Mouse (Mus musculus) heart, embryonic 16.5 days (tissue): Measurements from ENCODE around the gene Polr2a. TPM values are rescaled to one million over a fixed set of nuclear protein-coding genes. Genes with fewer than 3 reads are reported as not detected.

Experiments
- ATAC-seq: fragments of 200-750 bp; cut with Nextera tagmentation; replicated peaks from 2 replicates; pipeline ENCODE4 v1.8.0; 2017; ENCODE audit warnings: moderate number of reproducible peaks; ENCODE audit not compliant: insufficient read depth, low FRiP score; ENCODE audit errors: extremely low read depth
- H3K27ac ChIP-seq: fragments of 300-500 bp; sonication (generic); 2 replicates; pipeline ENCODE4 v1.5.1; 2014; ENCODE audit warnings: mild to moderate bottlenecking, low read length, control low read depth, moderate library complexity
- H3K27me3 ChIP-seq: fragments of 300-500 bp; sonication (generic); 2 replicates; pipeline ENCODE4 v1.6.1; 2014; ENCODE audit warnings: low read length, mixed read lengths; ENCODE audit not compliant: control insufficient read depth, insufficient read depth
- H3K36me3 ChIP-seq: fragments of 300-500 bp; sonication (generic); 2 replicates; pipeline ENCODE4 v1.6.1; 2014; ENCODE audit not compliant: control insufficient read depth, insufficient read depth
- H3K4me1 ChIP-seq: fragments of 300-500 bp; sonication (generic); 2 replicates; pipeline ENCODE4 v1.6.1; 2014; ENCODE audit warnings: low read length, mixed read lengths; ENCODE audit not compliant: control insufficient read depth, insufficient read depth
- H3K4me2 ChIP-seq: fragments of 300-500 bp; sonication (generic); 2 replicates; pipeline ENCODE4 v1.6.1; 2014; ENCODE audit warnings: low read depth, mild to moderate bottlenecking, control low read depth, low read length
- H3K4me3 ChIP-seq: fragments of 300-500 bp; sonication (generic); 2 replicates; pipeline ENCODE4 v1.5.1; 2014; ENCODE audit warnings: mild to moderate bottlenecking, control low read depth, low read length
- H3K9ac ChIP-seq: fragments of 300-500 bp; sonication (generic); 2 replicates; pipeline ENCODE4 v1.6.1; 2014; ENCODE audit warnings: low read length, control low read depth
- H3K9me3 ChIP-seq: fragments of 300-500 bp; sonication (generic); replicated peaks from 2 replicates; pipeline ENCODE4 v1.6.1; 2016; ENCODE audit warnings: low read length; ENCODE audit not compliant: control insufficient read depth
- WGBS: fragments of 180-500 bp; shearing (Covaris S2); extraction: QIAGEN DNeasy Blood & Tissue Kit; methylation state at CpG from one replicate; pipeline ENCODE4 v1.1.7; 2014; 5-methylcytosine and 5-hydroxymethylcytosine counted together
- polyA plus RNA-seq: library from polyadenylated mRNA; unstranded; fragments of >200 nt; fragmentation: Nextera tagmentation; extraction: Ambion mirVana; gene quantifications from 2 replicates; pipeline ENCODE4 v1.2.1, GENCODE M21; 2015

The Polr2a gene
- polyA plus RNA-seq, 1 experiment from 2014 or later: 16.9 TPM

GRCm38 (mm10) chr11:69695361-69696181 is 62.9 kb downstream of the Polr2a start, which contains the start of the genes Tnfsf12 and Tnfsfm13:
Gene Tnfsf12, minus strand, starts transcription at chr11:69695849.
Gene Tnfsfm13, minus strand, starts transcription at chr11:69696098.
- peaks cover 13% of the 10 kb centered on the region for H3K4me1 ChIP-seq
- H3K36me3 ChIP-seq: no peaks in the 10 kb centered on the region
- peak within 1 kb of the TSS; percentile 83 for H3K27ac ChIP-seq
- H3K9ac ChIP-seq: peak within 1 kb of the TSS; percentile 90
- H3K9me3 ChIP-seq: no peaks in the 10 kb centered on the region
- H3K4me3 ChIP-seq: peak within 1 kb of the TSS; percentile 72
- H3K4me2 ChIP-seq: peak within 1 kb of the TSS; percentile 93
- peak; percentile 79 for ATAC-seq
- no peaks in the 10 kb centered on the region for H3K27me3 ChIP-seq
- 4% methylated on average over 41 of the region's 41 CpGs for WGBS

GRCm38 (mm10) chr11:69695046-69695360 is 63.4 kb downstream of the Polr2a start:
- peak overlapping the region; percentile 83 for H3K27ac ChIP-seq
- peaks cover 11% of the 10 kb centered on the region for H3K4me1 ChIP-seq
- H3K9ac ChIP-seq: peak overlapping the region; percentile 90
- peak overlapping the region; percentile 93 for H3K4me2 ChIP-seq
- no peak for ATAC-seq
- no peaks in the 10 kb centered on the region for H3K27me3 ChIP-seq
- no peaks in the 10 kb centered on the region for H3K9me3 ChIP-seq
- H3K36me3 ChIP-seq: no peaks in the 10 kb centered on the region
- peak overlapping the region; percentile 72 for H3K4me3 ChIP-seq
- 28% methylated on average over 6 of the region's 6 CpGs for WGBS

GRCm38 (mm10) chr11:69693421-69693965 is 64.9 kb downstream of the Polr2a start:
- WGBS: 46% methylated on average over 11 of the region's 11 CpGs
- H3K4me2 ChIP-seq: no peak overlapping the region
- no peaks in the 10 kb centered on the region for H3K36me3 ChIP-seq
- H3K9me3 ChIP-seq: no peaks in the 10 kb centered on the region
- H3K27me3 ChIP-seq: no peaks in the 10 kb centered on the region
- ATAC-seq: no peak
- no peak overlapping the region for H3K4me3 ChIP-seq
- no peak overlapping the region for H3K27ac ChIP-seq
- H3K9ac ChIP-seq: no peak overlapping the region
- peaks cover 11% of the 10 kb centered on the region for H3K4me1 ChIP-seq

- 81% methylated on average over 6 of the region's 6 CpGs for WGBS
- Histone ChIP-seq H3K4me1 (peaks cover 11% of the 10 kb centered on the region), H3K36me3 (no peaks in the 10 kb centered on the region), H3K4me3 (no peak overlapping the region), H3K27me3 (no peaks in the 10 kb centered on the region), H3K4me2 (no peak overlapping the region), H3K9ac (no peak overlapping the region), H3K27ac (no peak overlapping the region), H3K9me3 (no peaks in the 10 kb centered on the region)
- ATAC-seq: no peak
Observed at GRCm38 (mm10) chr11:69692863-69693262, 65.6 kb downstream of the Polr2a start.

- peaks cover 11% of the 10 kb centered on the region for H3K4me1 ChIP-seq
- no peak overlapping the region for H3K27ac ChIP-seq
- H3K4me2 ChIP-seq: no peak overlapping the region
- WGBS: 65% methylated on average over 9 of the region's 9 CpGs
- no peaks in the 10 kb centered on the region for H3K27me3 ChIP-seq
- H3K9ac ChIP-seq: no peak overlapping the region
- H3K36me3 ChIP-seq: no peaks in the 10 kb centered on the region
- no peak for ATAC-seq
- no peak overlapping the region for H3K4me3 ChIP-seq
- H3K9me3 ChIP-seq: no peaks in the 10 kb centered on the region
Observed at GRCm38 (mm10) chr11:69692196-69692811, 66.1 kb downstream of the Polr2a start.

- 95% methylated on average over 1 of the region's 1 CpGs for WGBS
- peaks cover 14% of the 10 kb centered on the region for H3K4me1 ChIP-seq
- H3K27me3 ChIP-seq: no peaks in the 10 kb centered on the region
- no peak for ATAC-seq
- no peak overlapping the region for H3K4me3 ChIP-seq
- H3K36me3 ChIP-seq: no peaks in the 10 kb centered on the region
- no peak overlapping the region for H3K27ac ChIP-seq
- no peaks in the 10 kb centered on the region for H3K9me3 ChIP-seq
- H3K4me2 ChIP-seq: no peak overlapping the region
- H3K9ac ChIP-seq: no peak overlapping the region
Observed at GRCm38 (mm10) chr11:69689891-69690290, 68.5 kb downstream of the Polr2a start.

GRCm38 (mm10) chr11:69687061-69687460 is 71.4 kb downstream of the Polr2a start:
- peaks cover 19% of the 10 kb centered on the region for H3K4me1 ChIP-seq
- no peak for ATAC-seq
- no peaks in the 10 kb centered on the region for H3K9me3 ChIP-seq
- H3K4me2 ChIP-seq: no peak overlapping the region
- H3K9ac ChIP-seq: no peak overlapping the region
- no peak overlapping the region for H3K27ac ChIP-seq
- WGBS: 53% methylated on average over 5 of the region's 5 CpGs
- no peaks in the 10 kb centered on the region for H3K27me3 ChIP-seq
- no peaks in the 10 kb centered on the region for H3K36me3 ChIP-seq
- no peak overlapping the region for H3K4me3 ChIP-seq

- H3K4me2 ChIP-seq: peak overlapping the region; percentile 18; the same call in 1 of the 2 replicates
- peak overlapping the region; percentile 86 for H3K27ac ChIP-seq
- no peaks in the 10 kb centered on the region for H3K36me3 ChIP-seq
- no peak overlapping the region for H3K4me3 ChIP-seq
- H3K4me1 ChIP-seq: peaks cover 19% of the 10 kb centered on the region
- 20% methylated on average over 4 of the region's 4 CpGs for WGBS
- peak overlapping the region; percentile 4; the same call in 1 of the 2 replicates for H3K9ac ChIP-seq
- no peaks in the 10 kb centered on the region for H3K27me3 ChIP-seq
- no peak for ATAC-seq
- H3K9me3 ChIP-seq: no peaks in the 10 kb centered on the region
Observed at GRCm38 (mm10) chr11:69686377-69686776, 72.1 kb downstream of the Polr2a start.
